Mouse (Mus musculus) heart, embryonic 13.5 days (tissue): ENCODE results near the gene Zfp704. TPM values are rescaled to one million over a fixed set of nuclear protein-coding genes. Genes with fewer than 3 reads are reported as not detected.

ENCODE experiments used
- ATAC-seq: fragments of 200-750 bp; cut with Nextera tagmentation; 2 replicates; pipeline ENCODE4 v1.8.0; 2017; ENCODE audit warnings: moderate TSS enrichment; ENCODE audit not compliant: insufficient number of reproducible peaks, low FRiP score, low TSS enrichment; ENCODE audit errors: extremely low read depth
- H3K27ac ChIP-seq: fragments of 300-500 bp; sonication (generic); replicated peaks from 2 replicates; pipeline ENCODE4 v1.5.1; 2015; ENCODE audit warnings: moderate library complexity, mild to moderate bottlenecking, inconsistent platforms
- H3K27me3 ChIP-seq: fragments of 300-500 bp; sonication (generic); replicated peaks from 2 replicates; pipeline ENCODE4 v1.6.1; 2015; ENCODE audit warnings: mild to moderate bottlenecking, inconsistent platforms
- H3K36me3 ChIP-seq: fragments of 300-500 bp; sonication (generic); 2 replicates; pipeline ENCODE4 v1.6.1; 2015; ENCODE audit warnings: mild to moderate bottlenecking, inconsistent platforms
- H3K4me1 ChIP-seq: fragments of 300-500 bp; sonication (generic); 2 replicates; pipeline ENCODE4 v1.6.1; 2015; ENCODE audit warnings: inconsistent platforms
- H3K4me2 ChIP-seq: fragments of 300-500 bp; sonication (generic); 2 replicates; pipeline ENCODE4 v1.6.1; 2015; ENCODE audit warnings: inconsistent platforms, mild to moderate bottlenecking, moderate library complexity
- H3K4me3 ChIP-seq: fragments of 300-500 bp; sonication (generic); 2 replicates; pipeline ENCODE4 v1.5.1; 2015; ENCODE audit warnings: moderate library complexity, mild to moderate bottlenecking, inconsistent platforms
- H3K9ac ChIP-seq: fragments of 300-500 bp; sonication (generic); 2 replicates; pipeline ENCODE4 v1.6.1; 2015; ENCODE audit warnings: inconsistent platforms, mild to moderate bottlenecking, moderate library complexity
- H3K9me3 ChIP-seq: fragments of 300-500 bp; sonication (generic); 2 replicates; pipeline ENCODE4 v1.6.1; 2016; ENCODE audit warnings: inconsistent platforms
- WGBS: fragments of 180-500 bp; shearing (Covaris S2); methylation state at CpG from one replicate; pipeline ENCODE4 v1.1.7; 2015; ENCODE audit warnings: mixed read lengths; 5-methylcytosine and 5-hydroxymethylcytosine counted together
- polyA plus RNA-seq: library from polyadenylated mRNA; unstranded; fragments of >200 nt; fragmentation: Nextera tagmentation; extraction: Ambion mirVana; gene quantifications from 2 replicates; pipeline ENCODE4 v1.2.1, GENCODE M21; 2015

Gene Zfp704
- polyA plus RNA-seq, 1 experiment from 2014 or later = 6.5 TPM

GRCm38 (mm10) chr3:9513703-9514110 lies 96.2 kb downstream of the Zfp704 start:
- Histone ChIP-seq H3K4me1 (peaks cover 41% of the 10 kb centered on the region), H3K9ac (no peak overlapping the region), H3K4me3 (no peak overlapping the region), H3K27ac (no peak overlapping the region), H3K4me2 (no peak overlapping the region), H3K27me3 (no peaks in the 10 kb centered on the region), H3K36me3 (peaks cover 3% of the 10 kb centered on the region; the same call in 1 of the 2 replicates), H3K9me3 (no peaks in the 10 kb centered on the region)
- no peak for ATAC-seq
- WGBS = 68% methylated on average over 7 of the region's 7 CpGs

GRCm38 (mm10) chr3:9512199-9512598 lies 97.7 kb downstream of the Zfp704 start:
- no peak overlapping the region for H3K4me3 ChIP-seq
- no peak overlapping the region for H3K9ac ChIP-seq
- no peaks in the 10 kb centered on the region for H3K9me3 ChIP-seq
- H3K27me3 ChIP-seq = no peaks in the 10 kb centered on the region
- no peak for ATAC-seq
- H3K4me2 ChIP-seq = no peak overlapping the region
- peaks cover 28% of the 10 kb centered on the region for H3K4me1 ChIP-seq
- no peak overlapping the region for H3K27ac ChIP-seq
- WGBS = 91% methylated on average over 10 of the region's 10 CpGs
- peaks cover 3% of the 10 kb centered on the region; the same call in 1 of the 2 replicates for H3K36me3 ChIP-seq

GRCm38 (mm10) chr3:9505692-9506211 lies 104.1 kb downstream of the Zfp704 start:
- ATAC-seq = no peak
- Histone ChIP-seq H3K27me3 (no peaks in the 10 kb centered on the region), H3K9ac (peak overlapping the region; percentile 54; the same call in 1 of the 2 replicates), H3K27ac (no peak overlapping the region), H3K4me3 (no peak overlapping the region), H3K4me1 (peaks cover 41% of the 10 kb centered on the region), H3K4me2 (no peak overlapping the region), H3K36me3 (no peaks in the 10 kb centered on the region), H3K9me3 (no peaks in the 10 kb centered on the region)
- 64% methylated on average over 6 of the region's 6 CpGs for WGBS

GRCm38 (mm10) chr3:9504371-9504770 lies 105.5 kb downstream of the Zfp704 start:
- Histone ChIP-seq H3K27me3 (no peaks in the 10 kb centered on the region), H3K4me1 (peaks cover 55% of the 10 kb centered on the region), H3K4me3 (no peak overlapping the region), H3K4me2 (no peak overlapping the region), H3K27ac (no peak overlapping the region), H3K9ac (no peak overlapping the region), H3K9me3 (no peaks in the 10 kb centered on the region), H3K36me3 (no peaks in the 10 kb centered on the region)
- WGBS = 87% methylated on average over 4 of the region's 4 CpGs
- ATAC-seq = no peak

- H3K4me2 ChIP-seq = peak overlapping the region; percentile 39
These were observed 109.2 kb downstream of the Zfp704 start for GRCm38 (mm10) chr3:9500725-9501124.

GRCm38 (mm10) chr3:9499994-9500553 lies 109.8 kb downstream of the Zfp704 start:
- H3K9me3 ChIP-seq = no peaks in the 10 kb centered on the region
- H3K27me3 ChIP-seq = no peaks in the 10 kb centered on the region
- peak overlapping the region; percentile 71 for H3K9ac ChIP-seq
- H3K4me1 ChIP-seq = peaks cover 85% of the 10 kb centered on the region
- H3K4me3 ChIP-seq = no peak overlapping the region
- H3K36me3 ChIP-seq = no peaks in the 10 kb centered on the region
- WGBS = 38% methylated on average over 8 of the region's 8 CpGs
- peak; percentile 48; the same call in 1 of the 2 replicates for ATAC-seq
- peak overlapping the region; percentile 97 for H3K27ac ChIP-seq
- H3K4me2 ChIP-seq = peak overlapping the region; percentile 39

More at GRCm38 (mm10) chr3:9500725-9501124, 109.2 kb downstream of the Zfp704 start:
- peak overlapping the region; percentile 97 for H3K27ac ChIP-seq
- no peaks in the 10 kb centered on the region for H3K27me3 ChIP-seq
- no peaks in the 10 kb centered on the region for H3K36me3 ChIP-seq
- H3K4me1 ChIP-seq = peaks cover 85% of the 10 kb centered on the region
- no peak overlapping the region for H3K4me3 ChIP-seq
- peak overlapping the region; percentile 67; the same call in 1 of the 2 replicates for H3K9ac ChIP-seq
- ATAC-seq = peak; percentile 87; the same call in 1 of the 2 replicates
- WGBS = 5% methylated on average over 6 of the region's 6 CpGs
- H3K9me3 ChIP-seq = no peaks in the 10 kb centered on the region

- WGBS = 28% methylated on average over 5 of the region's 5 CpGs
- peak overlapping the region; percentile 71 for H3K9ac ChIP-seq
- H3K9me3 ChIP-seq = no peaks in the 10 kb centered on the region
- peak overlapping the region; percentile 97 for H3K27ac ChIP-seq
- peaks cover 85% of the 10 kb centered on the region for H3K4me1 ChIP-seq
- H3K36me3 ChIP-seq = no peaks in the 10 kb centered on the region
- no peaks in the 10 kb centered on the region for H3K27me3 ChIP-seq
- no peak for ATAC-seq
- no peak overlapping the region for H3K4me3 ChIP-seq
- peak overlapping the region; percentile 39 for H3K4me2 ChIP-seq
These were observed 110.4 kb downstream of the Zfp704 start for GRCm38 (mm10) chr3:9499489-9499888.

GRCm38 (mm10) chr3:9497260-9497659 lies 112.6 kb downstream of the Zfp704 start:
- Histone ChIP-seq H3K27ac (0 out of 2 replicates have a peak overlapping the region, but pooled peaks have one; percentile 59), H3K4me3 (no peak overlapping the region)

GRCm38 (mm10) chr3:9491766-9492283 lies 118.1 kb downstream of the Zfp704 start:
- H3K27ac ChIP-seq = no peak overlapping the region
- no peak overlapping the region for H3K4me2 ChIP-seq
- H3K4me3 ChIP-seq = no peak overlapping the region
- H3K27me3 ChIP-seq = no peaks in the 10 kb centered on the region
- H3K9ac ChIP-seq = no peak overlapping the region
- 84% methylated on average over 4 of the region's 4 CpGs for WGBS
- H3K36me3 ChIP-seq = no peaks in the 10 kb centered on the region
- peaks cover 32% of the 10 kb centered on the region for H3K4me1 ChIP-seq
- no peak for ATAC-seq
- H3K9me3 ChIP-seq = no peaks in the 10 kb centered on the region

More at GRCm38 (mm10) chr3:9497260-9497659, 112.6 kb downstream of the Zfp704 start:
- 55% methylated on average over 5 of the region's 5 CpGs for WGBS
- no peaks in the 10 kb centered on the region for H3K36me3 ChIP-seq
- no peaks in the 10 kb centered on the region for H3K9me3 ChIP-seq
- no peak for ATAC-seq
- no peak overlapping the region for H3K4me2 ChIP-seq
- no peaks in the 10 kb centered on the region for H3K27me3 ChIP-seq
- H3K4me1 ChIP-seq = peaks cover 67% of the 10 kb centered on the region
- H3K9ac ChIP-seq = no peak overlapping the region

- Histone ChIP-seq H3K27me3 (no peaks in the 10 kb centered on the region), H3K27ac (no peak overlapping the region), H3K36me3 (no peaks in the 10 kb centered on the region), H3K9me3 (no peaks in the 10 kb centered on the region), H3K4me1 (peaks cover 24% of the 10 kb centered on the region), H3K9ac (no peak overlapping the region), H3K4me3 (no peak overlapping the region), H3K4me2 (no peak overlapping the region)
- ATAC-seq = no peak
- 78% methylated on average over 4 of the region's 4 CpGs for WGBS
These were observed 122.2 kb downstream of the Zfp704 start for GRCm38 (mm10) chr3:9487644-9488043.

- Histone ChIP-seq H3K4me1 (peaks cover 34% of the 10 kb centered on the region), H3K4me3 (no peak overlapping the region), H3K36me3 (no peaks in the 10 kb centered on the region), H3K4me2 (no peak overlapping the region), H3K9ac (no peak overlapping the region), H3K27ac (no peak overlapping the region), H3K9me3 (no peaks in the 10 kb centered on the region), H3K27me3 (no peaks in the 10 kb centered on the region)
- ATAC-seq = no peak
- 69% methylated on average over 3 of the region's 3 CpGs for WGBS
These were observed 124.4 kb downstream of the Zfp704 start for GRCm38 (mm10) chr3:9485506-9485905.
